Comparison of ENCODE assay signal across 21 mouse cellular contexts in the genomic region with DNA sequence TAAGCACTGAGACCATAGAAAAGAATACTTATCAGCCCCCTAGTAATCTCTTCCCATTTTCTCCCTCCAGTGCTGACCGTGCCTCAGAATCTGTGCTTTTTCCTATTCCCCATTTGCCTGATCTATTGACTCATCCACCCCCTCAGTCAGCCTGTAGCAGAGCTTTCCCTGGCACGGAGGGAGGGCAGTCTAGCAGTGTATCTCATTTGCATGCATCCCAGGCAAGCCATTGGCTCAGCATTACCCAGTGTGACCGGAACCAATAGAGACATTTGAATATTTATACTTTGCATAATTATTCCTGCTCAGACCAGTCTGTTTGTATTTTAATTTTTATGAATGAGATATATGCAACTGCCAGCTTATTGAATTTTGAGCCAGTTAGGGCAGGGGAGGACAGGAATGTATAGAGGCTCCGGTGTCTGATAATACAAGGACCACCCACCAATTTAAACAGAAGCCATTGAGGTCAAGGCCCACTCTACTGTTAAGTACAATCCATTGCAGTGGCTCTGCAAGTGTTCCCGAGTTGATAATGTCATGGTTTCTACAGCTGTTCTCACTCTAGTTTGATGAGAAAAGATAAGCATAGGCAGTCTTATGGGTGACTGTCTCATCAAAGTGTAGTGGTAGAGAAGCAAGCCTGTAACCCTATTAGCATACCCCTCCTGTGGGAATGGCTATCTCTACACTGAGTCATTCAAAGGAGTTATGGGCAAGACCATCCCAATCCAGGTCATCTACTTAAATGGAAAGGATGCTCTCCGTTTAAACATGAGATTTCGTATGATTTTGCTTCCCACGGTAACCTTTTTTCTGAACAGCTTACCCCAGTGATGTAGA.
DNase-seq lines count a peak whose midpoint lies in the region; ATAC-seq and TF ChIP-seq lines count a peak whose summit lies in the region.
"Had no signal": no experiment of that assay in that cellular context is flagged by ENCODE, and none has a peak within 500 bp of the region (broad histone marks: within the 10 kb centered on the region; RNA-seq: fewer than 3 reads in every experiment).

No protein-coding gene starts in this region.

- no peaks in the 10 kb centered on the region for H3K36me3 ChIP-seq in CH12.LX (replicated peaks in 1 of 2; ENCODE audit: control insufficient read depth in 1 of 2, insufficient read depth in 1 of 2, low read length in 1 of 2)
- no peaks in the 10 kb centered on the region for H3K36me3 ChIP-seq in midbrain, embryonic 13.5 days
- H3K36me3 ChIP-seq in intestine, embryonic 15.5 days, result no peaks in the 10 kb centered on the region
- H3K36me3 ChIP-seq: embryonic facial prominence, embryonic 10.5 days; heart, embryonic 10.5 days; limb, embryonic 13.5 days had no signal

- ATAC-seq in frontal cortex, adult (ENCODE audit: low TSS enrichment), result 0 out of 2 replicates have a peak, but pooled peaks have one; percentile 34
- ATAC-seq in midbrain, embryonic 13.5 days, result peak; percentile 96
- ATAC-seq in intestine, embryonic 15.5 days, result no peak
- ATAC-seq: CD4-positive, CD25-positive, alpha-beta regulatory T cell, adult 4 months had no signal

- no peaks in the 10 kb centered on the region for H3K79me2 ChIP-seq in CH12.LX (replicated peaks; ENCODE audit: control insufficient read depth, extremely low read depth, insufficient read depth, poor library complexity, severe bottlenecking)

- no peak for TF ChIP-seq RAD21 in CH12.LX (IDR thresholded peaks at IDR 0.05; ENCODE audit: low read depth, low read length)

- H3K27ac ChIP-seq in CH12.LX (ENCODE audit: insufficient read depth, low read depth), result no peak overlapping the region
- no peak overlapping the region for H3K27ac ChIP-seq in midbrain, embryonic 13.5 days
- no peak overlapping the region for H3K27ac ChIP-seq in intestine, embryonic 15.5 days
- H3K27ac ChIP-seq: embryonic facial prominence, embryonic 10.5 days; heart, embryonic 10.5 days; limb, embryonic 13.5 days; macrophage had no signal

- H3K4me3 ChIP-seq in CH12.LX (replicated peaks in 1 of 3; ENCODE audit: low read depth in 2 of 3, low read length in 2 of 3, poor library complexity in 1 of 3), result no peak overlapping the region
- H3K4me3 ChIP-seq in midbrain, embryonic 13.5 days (replicated peaks), result no peak overlapping the region
- H3K4me3 ChIP-seq in intestine, embryonic 15.5 days (replicated peaks), result no peak overlapping the region
- H3K4me3 ChIP-seq: embryonic facial prominence, embryonic 10.5 days; heart, embryonic 10.5 days; limb, embryonic 13.5 days had no signal

- no peak for TF ChIP-seq CTCF in CH12.LX (conservative IDR thresholded peaks at IDR 0.05 in 1 of 2, IDR thresholded peaks at IDR 0.05 in 1 of 2; ENCODE audit: low read depth in 2 of 2, low read length in 2 of 2)
- TF ChIP-seq CTCF in brain, embryonic 14.5 days (IDR thresholded peaks at IDR 0.05; ENCODE audit: borderline replicate concordance, extremely low read depth, insufficient read depth, insufficient read length), result no peak

- in situ Hi-C loops in CH12.LX (cut with MboI; ENCODE audit: low pct_ligation_motif_present, low pct_unique_long_range_greater_than_20kb, low sequenced_read_pairs), result no loop called here

- no peak for TF ChIP-seq POLR2A in CH12.LX (IDR thresholded peaks at IDR 0.05; ENCODE audit: low read depth, low read length)
- TF ChIP-seq POLR2A in brain, embryonic 14.5 days (IDR thresholded peaks at IDR 0.05; ENCODE audit: borderline replicate concordance, extremely low read depth, insufficient read depth, insufficient read length, poor library complexity, severe bottlenecking), result no peak

- no peak for DNase-seq in frontal cortex, postnatal 36 days (ENCODE audit: low spot score in 2 of 2)
- DNase-seq in CH12.LX (ENCODE audit: extremely low read depth), result peak; percentile 22
- DNase-seq in brain, embryonic 14.5 days (ENCODE audit: low read depth), result peak; percentile 67
- DNase-seq in layer of hippocampus, adult 11-12 months (ENCODE audit: low spot score), result no peak
- no peak for DNase-seq in urinary bladder, postnatal 4 days (ENCODE audit: low spot score in 2 of 2)
- DNase-seq: cerebellum, adult 8-10 months; gastrocnemius, postnatal 10 days; heart, postnatal 36 days; kidney, adult 18-20 months; kidney, postnatal 36 days; layer of hippocampus, postnatal 36 days; lung, adult 2 months; thymus, postnatal 25 days had no signal

- H3K4me2 ChIP-seq in CH12.LX (ENCODE audit: insufficient read depth, low read depth, poor library complexity, severe bottlenecking), result no peak overlapping the region
- no peak overlapping the region for H3K4me2 ChIP-seq in midbrain, embryonic 13.5 days (replicated peaks)
- H3K4me2 ChIP-seq in intestine, embryonic 15.5 days (replicated peaks), result no peak overlapping the region
- H3K4me2 ChIP-seq: limb, embryonic 13.5 days had no signal

- dilution Hi-C loops in CH12.LX (cut with MboI; ENCODE audit: extremely low pct_ligation_motif_present, extremely low pct_unique_long_range_greater_than_20kb, low sequenced_read_pairs), result no loop called here

- TF ChIP-seq EP300 in CH12.LX (IDR thresholded peaks at IDR 0.05; ENCODE audit: low read length), result no peak

- H3K9ac ChIP-seq in CH12.LX (ENCODE audit: insufficient read depth, low read depth), result no peak overlapping the region
- no peak overlapping the region for H3K9ac ChIP-seq in midbrain, embryonic 13.5 days (replicated peaks)
- H3K9ac ChIP-seq in intestine, embryonic 15.5 days, result no peak overlapping the region
- H3K9ac ChIP-seq: limb, embryonic 13.5 days had no signal

- no peaks in the 10 kb centered on the region for H3K9me3 ChIP-seq in CH12.LX (replicated peaks; ENCODE audit: low read length)
- no peaks in the 10 kb centered on the region for H3K9me3 ChIP-seq in midbrain, embryonic 13.5 days
- H3K9me3 ChIP-seq in intestine, embryonic 15.5 days, result no peaks in the 10 kb centered on the region
- H3K9me3 ChIP-seq: embryonic facial prominence, embryonic 10.5 days; heart, embryonic 10.5 days; limb, embryonic 13.5 days had no signal

- H3K4me1 ChIP-seq in CH12.LX (ENCODE audit: control insufficient read depth in 1 of 2, insufficient read depth in 2 of 2), result 0 out of 4 replicates have a peak, but pooled peaks cover 2 to 5% of the 10 kb centered on the region in 2 experiments
- H3K4me1 ChIP-seq in midbrain, embryonic 13.5 days (replicated peaks), result peaks cover 8% of the 10 kb centered on the region
- no peaks in the 10 kb centered on the region for H3K4me1 ChIP-seq in intestine, embryonic 15.5 days (replicated peaks)
- H3K4me1 ChIP-seq: embryonic facial prominence, embryonic 10.5 days; limb, embryonic 13.5 days had no signal

- no peaks in the 10 kb centered on the region for H3K27me3 ChIP-seq in CH12.LX (replicated peaks)
- no peaks in the 10 kb centered on the region for H3K27me3 ChIP-seq in midbrain, embryonic 13.5 days
- H3K27me3 ChIP-seq in intestine, embryonic 15.5 days (replicated peaks), result no peaks in the 10 kb centered on the region
- H3K27me3 ChIP-seq: limb, embryonic 13.5 days had no signal

- 62% methylated on average over 8 of the region's 8 CpGs for WGBS in midbrain, embryonic 13.5 days
- 80% methylated on average over 8 of the region's 8 CpGs for WGBS in intestine, embryonic 15.5 days

TF ChIP-seq in CH12.LX, 34 proteins besides CTCF, POLR2A, EP300 and RAD21:
- no peak for TF ChIP-seq PAX5 (IDR thresholded peaks at IDR 0.05; ENCODE audit: low read length)
- no peak for TF ChIP-seq MAX (IDR thresholded peaks at IDR 0.05; ENCODE audit: low read length)

Comparison
In these comparisons a context has a peak if more than half of its experiments do, and no peak if none do; other contexts are left out.
1. DNase-seq: peak in CH12.LX (single experiment) and brain, embryonic 14.5 days (single experiment); none in frontal cortex, postnatal 36 days (0 of 2), layer of hippocampus, adult 11-12 months (single experiment) and urinary bladder, postnatal 4 days (0 of 2).